Mouse (Mus musculus) embryonic fibroblast, embryonic 13.5 days (primary cell): ENCODE data around the gene Sart1. TPM values are rescaled to one million over a fixed set of nuclear protein-coding genes. Genes with fewer than 3 reads are reported as not detected.
"Not testable (repeated sequence)": the region's sequence is repeated elsewhere in the genome, so short reads cannot be mapped to it uniquely, and the experiment has no call there.

ENCODE experiments used
- H3K27ac ChIP-seq: 2 replicates; pipeline ENCODE4 v1.5.1; 2012; ENCODE audit warnings: low read length, control low read depth, inconsistent platforms; ENCODE audit not compliant: insufficient read depth
- H3K4me1 ChIP-seq: 2 replicates; pipeline ENCODE4 v1.6.1; 2011; ENCODE audit warnings: low read length; ENCODE audit not compliant: control insufficient read depth, insufficient read depth
- H3K4me3 ChIP-seq: 2 replicates; pipeline ENCODE4 v1.5.1; 2011; ENCODE audit warnings: mild to moderate bottlenecking, control low read depth, low read length; ENCODE audit not compliant: insufficient read depth
- CTCF ChIP-seq: IDR thresholded peaks from 2 replicates; pipeline ENCODE4 v1.5.1; 2011; ENCODE audit warnings: mild to moderate bottlenecking, control low read depth, low read length, moderate library complexity, borderline replicate concordance; ENCODE audit not compliant: insufficient read depth
- POLR2A ChIP-seq: IDR thresholded peaks from 2 replicates; pipeline ENCODE4 v1.6.1; 2011; ENCODE audit warnings: low read depth, mild to moderate bottlenecking, control low read depth, low read length, moderate library complexity
- polyA plus RNA-seq: library from polyadenylated mRNA; stranded (reverse); fragments of >200 nt; gene quantifications from 2 replicates; pipeline ENCODE4 v1.2.4, GENCODE M21; 2011; ENCODE audit warnings: low read depth; ENCODE audit not compliant: missing spikeins, insufficient read length

Sart1 gene
- polyA plus RNA-seq, 1 experiment = 34.7 TPM

DNA sequence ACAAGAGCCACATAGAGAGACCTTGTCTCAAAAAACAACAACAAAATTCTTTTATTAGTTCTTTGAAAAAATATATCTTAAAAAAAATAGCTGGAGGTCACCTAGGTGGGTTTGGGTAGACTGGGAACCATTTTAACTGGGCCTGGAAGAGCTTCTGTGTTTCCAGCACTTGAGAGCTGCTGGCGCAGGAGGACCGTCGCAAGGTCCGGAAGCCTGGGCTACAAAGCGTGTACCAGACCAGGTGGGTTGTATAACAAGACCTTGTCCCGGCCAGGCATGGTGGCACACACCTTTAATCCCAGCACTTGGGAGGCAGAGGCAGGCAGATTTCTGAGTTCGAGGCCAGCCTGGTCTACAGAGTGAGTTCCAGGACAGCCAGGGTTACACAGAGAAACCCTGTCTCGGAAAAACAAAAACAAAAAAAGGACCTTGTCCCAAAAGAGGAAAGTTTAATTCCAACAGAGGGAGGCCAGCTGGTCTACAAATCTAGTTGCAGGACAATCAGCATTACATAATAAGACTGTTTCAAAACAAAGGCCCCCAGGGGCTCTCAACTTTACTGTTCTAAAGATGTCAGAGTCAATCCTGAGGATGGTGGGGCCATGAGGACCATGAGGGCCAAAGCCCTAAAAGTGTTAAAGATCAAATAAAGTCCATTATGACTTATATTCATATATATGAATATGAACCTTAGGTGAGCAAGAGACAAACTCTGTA is 30.4 kb upstream of the Sart1 start:
- no peak for TF ChIP-seq CTCF
- no peak for TF ChIP-seq POLR2A
- H3K27ac ChIP-seq = no peak overlapping the region
- H3K4me1 ChIP-seq = no peaks in the 10 kb centered on the region
- H3K4me3 ChIP-seq = no peak overlapping the region

DNA sequence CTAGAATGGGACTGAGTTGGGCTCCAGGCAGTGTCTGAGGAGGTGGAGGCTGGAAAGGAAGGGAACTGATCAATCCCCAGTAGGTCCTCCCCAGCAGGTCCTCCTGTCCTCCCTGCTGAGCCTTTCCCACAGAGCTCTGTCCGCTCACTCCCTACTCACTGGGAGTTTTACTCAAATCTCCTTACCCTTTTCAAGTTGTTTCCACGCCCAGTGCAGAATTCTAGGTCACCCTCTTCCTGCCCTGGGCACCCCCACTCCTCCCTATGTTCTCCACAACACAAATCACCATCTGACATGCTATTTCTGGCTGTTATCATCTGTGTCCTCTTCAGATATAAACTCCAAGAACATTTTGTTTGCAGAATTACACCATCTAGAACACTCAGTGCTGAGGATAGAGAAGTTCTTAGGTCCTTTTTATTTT is 26.0 kb upstream of the Sart1 start:
- Histone ChIP-seq H3K4me3 (no peak overlapping the region), H3K27ac (no peak overlapping the region), H3K4me1 (no peaks in the 10 kb centered on the region)
- TF ChIP-seq POLR2A (no peak), CTCF (no peak)

DNA sequence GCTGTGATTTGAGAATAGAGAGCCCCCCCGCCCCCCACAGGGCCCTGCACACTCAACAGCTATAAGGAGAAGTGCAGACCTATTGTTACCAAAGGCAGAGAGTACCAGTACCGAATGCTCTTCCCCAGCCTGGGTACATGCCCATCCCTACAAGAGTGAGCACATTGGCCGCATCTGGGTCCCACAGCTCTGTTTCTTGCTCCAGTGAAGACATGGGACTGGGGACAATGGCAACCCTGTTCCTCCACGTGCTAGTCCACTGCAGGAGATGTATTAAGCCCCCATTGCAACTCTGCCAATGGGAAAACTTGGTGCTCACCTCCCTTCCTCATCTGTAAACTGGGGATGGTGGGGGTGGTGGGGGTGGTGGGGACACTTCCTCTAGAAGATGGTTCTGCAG is 25.3 kb upstream of the Sart1 start:
- Histone ChIP-seq H3K4me3 (no peak overlapping the region), H3K27ac (no peak overlapping the region), H3K4me1 (no peaks in the 10 kb centered on the region)
- TF ChIP-seq POLR2A (no peak), CTCF (no peak)

DNA sequence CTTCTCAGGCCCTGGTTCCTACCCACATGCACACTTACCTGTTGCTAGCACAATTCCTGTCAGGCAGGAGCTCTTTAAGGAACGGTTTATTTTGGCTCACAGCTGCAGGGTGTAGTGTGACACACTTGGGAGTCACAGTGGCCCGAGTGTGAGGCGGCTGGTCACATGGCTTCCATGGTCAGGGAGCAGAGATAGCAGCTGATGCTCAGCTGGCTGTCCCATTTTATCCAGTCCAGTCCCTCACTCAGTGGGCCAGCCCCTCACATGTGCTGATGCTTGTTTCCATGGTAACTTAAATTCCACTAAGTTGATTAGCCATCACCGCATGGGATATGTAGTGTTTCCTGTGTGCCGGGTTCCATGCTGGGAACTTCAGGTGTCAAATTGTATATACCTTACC is 23.5 kb upstream of the Sart1 start:
- TF ChIP-seq CTCF (no peak), POLR2A (no peak)
- Histone ChIP-seq H3K4me1 (no peaks in the 10 kb centered on the region), H3K27ac (no peak overlapping the region)

DNA sequence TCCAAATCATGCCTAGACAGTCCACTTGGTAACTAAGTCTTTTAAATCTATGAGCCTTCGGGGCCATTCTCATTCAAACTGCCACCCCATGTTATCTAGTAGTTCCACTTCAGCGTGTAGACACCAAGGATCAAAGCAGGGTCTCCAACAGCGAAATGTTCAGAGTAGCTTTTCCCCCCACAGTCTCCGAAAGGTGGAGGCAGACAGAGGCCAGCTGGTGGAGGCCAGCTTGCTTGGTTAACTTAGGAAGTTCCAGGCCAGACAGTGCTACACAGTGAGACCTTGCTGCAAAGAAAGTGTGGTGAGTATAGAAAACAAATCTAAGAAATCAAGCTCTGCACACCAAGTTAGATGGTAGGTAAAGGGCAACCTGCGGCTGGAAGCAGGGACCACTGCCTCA is 22.1 kb upstream of the Sart1 start:
- peaks cover 4% of the 10 kb centered on the region; the same call in 1 of the 2 replicates for H3K4me1 ChIP-seq
- no peak overlapping the region for H3K4me3 ChIP-seq
- no peak for TF ChIP-seq CTCF
- no peak for TF ChIP-seq POLR2A
- no peak overlapping the region for H3K27ac ChIP-seq

More for the DNA sequence above, 23.5 kb upstream of the Sart1 start:
- H3K4me3 ChIP-seq = no peak overlapping the region

DNA sequence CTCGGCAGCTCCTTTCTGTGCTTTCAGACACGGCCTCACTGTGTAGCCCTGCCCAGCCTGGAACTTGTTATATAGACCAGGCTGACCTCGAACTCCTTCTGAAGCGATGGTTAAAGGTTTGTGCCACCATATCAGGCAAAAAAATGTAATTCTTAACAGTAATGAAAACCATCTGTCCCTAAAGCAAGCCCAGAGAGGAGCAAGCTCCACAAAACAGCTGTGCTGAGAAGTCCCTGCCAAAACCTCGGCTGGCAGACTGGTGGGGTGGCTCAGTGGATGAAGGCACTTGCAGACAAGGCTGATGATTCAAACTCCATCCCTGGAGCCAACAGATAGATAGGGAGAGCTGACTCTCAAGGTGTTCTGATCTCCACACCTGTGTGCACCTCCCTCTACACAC is 20.6 kb upstream of the Sart1 start:
- Histone ChIP-seq H3K4me3 (no peak overlapping the region), H3K4me1 (peaks cover 4% of the 10 kb centered on the region; the same call in 1 of the 2 replicates), H3K27ac (no peak overlapping the region)
- TF ChIP-seq POLR2A (no peak), CTCF (no peak)

DNA sequence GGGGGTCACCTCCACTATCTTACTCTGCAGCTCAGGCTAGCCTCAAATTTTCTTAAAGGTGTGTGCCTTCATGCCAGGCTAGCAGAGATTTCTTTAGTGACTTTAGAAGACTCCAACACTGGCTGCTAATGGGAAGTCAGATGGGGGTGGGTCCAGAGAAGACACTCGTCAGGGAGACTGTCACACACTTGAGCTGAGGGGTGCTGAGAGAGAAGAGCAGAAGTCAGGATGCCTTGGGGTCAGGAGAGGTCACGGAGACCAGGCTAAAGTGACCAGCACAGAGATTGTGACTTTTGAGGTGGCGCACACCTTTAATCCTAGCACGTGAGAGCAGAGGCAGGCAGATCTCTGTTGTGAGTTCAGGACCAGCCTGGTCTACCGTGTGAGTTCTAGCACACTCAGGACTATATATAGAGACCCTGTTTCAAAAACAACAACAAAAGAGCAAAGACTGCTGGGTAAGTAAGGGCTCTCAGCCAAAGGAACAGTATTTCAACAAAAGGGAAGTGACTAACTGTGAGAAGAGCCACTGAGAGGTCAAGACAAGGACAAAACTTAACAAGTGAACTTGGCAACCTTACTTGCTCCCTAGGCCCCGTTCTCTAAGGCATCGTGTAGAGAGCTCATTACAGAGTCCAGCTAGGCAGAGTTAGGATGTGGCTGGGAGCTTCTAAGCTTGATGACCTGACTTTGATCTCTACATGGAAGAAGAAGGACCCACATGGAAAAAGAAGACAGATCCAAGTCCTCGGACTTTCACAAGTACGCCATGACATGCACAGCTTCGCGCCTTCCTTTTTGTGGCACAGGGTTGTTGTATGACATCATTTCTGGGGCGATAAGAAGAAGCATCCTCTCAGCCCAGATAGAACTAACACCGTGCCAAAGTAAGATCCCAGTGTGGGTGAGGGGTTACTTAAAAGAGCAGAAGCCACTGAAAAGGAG is 19.8 kb upstream of the Sart1 start:
- Histone ChIP-seq H3K4me3 (no peak overlapping the region), H3K27ac (no peak overlapping the region), H3K4me1 (peaks cover 4% of the 10 kb centered on the region; the same call in 1 of the 2 replicates)

DNA sequence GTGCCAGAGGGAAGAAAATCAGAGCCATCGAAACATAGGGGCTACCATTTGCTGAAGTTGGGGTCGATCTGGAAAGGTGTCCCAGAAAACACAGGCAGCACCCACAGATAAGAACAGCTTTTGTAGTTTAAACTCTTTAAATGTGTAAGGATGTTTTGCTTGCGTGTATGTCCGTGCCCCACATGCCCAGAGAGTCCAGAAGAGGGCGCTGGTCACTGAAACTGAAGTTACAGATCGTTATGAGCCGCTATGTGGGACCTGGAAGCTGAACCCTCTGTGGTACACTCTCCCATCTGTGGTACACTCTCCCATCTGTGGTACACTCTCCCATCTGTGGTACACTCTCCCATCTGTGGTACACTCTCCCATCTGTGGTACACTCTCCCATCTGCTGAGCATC is 18.6 kb upstream of the Sart1 start:
- H3K4me1 ChIP-seq = peaks cover 4% of the 10 kb centered on the region; the same call in 1 of the 2 replicates
- TF ChIP-seq POLR2A (no peak), CTCF (peak; percentile 57; the same call in 1 of the 2 replicates)
- H3K4me3 ChIP-seq = peak overlapping the region; percentile 65
- peak overlapping the region; percentile 66 for H3K27ac ChIP-seq

More for the DNA sequence above, 19.8 kb upstream of the Sart1 start:
- TF ChIP-seq CTCF (no peak), POLR2A (no peak)

DNA sequence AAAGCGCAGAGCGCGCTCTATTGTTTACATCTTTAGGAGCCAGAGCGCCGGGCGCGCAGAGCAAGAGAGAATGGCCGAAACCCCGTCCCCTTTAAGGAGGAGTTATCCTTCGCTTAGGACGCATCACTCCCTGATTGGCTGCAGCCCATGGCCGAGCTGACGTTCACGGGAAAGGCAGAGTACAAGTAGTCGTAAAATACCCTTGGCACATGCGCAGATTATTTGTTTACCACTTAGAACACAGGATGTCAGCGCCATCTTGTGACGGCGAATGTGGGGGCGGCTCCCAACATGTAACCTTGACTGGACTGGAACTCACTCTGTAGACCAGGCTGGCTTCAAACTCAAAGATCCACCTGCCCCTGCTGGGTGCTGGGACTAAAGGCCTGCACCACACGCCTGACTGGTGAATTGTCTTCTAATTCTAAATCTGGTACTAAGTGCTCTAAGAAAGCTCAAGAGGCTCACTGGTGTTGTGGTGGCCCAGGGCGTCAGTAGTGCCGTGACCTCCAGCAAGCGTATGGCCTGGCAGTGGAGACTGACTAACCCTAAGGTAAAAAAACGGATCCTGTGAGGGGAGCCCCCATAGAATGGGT is 18.1 kb upstream of the Sart1 start:
- H3K4me1 ChIP-seq = not testable (repeated sequence)
- Histone ChIP-seq H3K27ac (peak overlapping the region; percentile 66), H3K4me3 (peak overlapping the region; percentile 65)
- TF ChIP-seq POLR2A = peak; percentile 46; the same call in 1 of the 2 replicates

DNA sequence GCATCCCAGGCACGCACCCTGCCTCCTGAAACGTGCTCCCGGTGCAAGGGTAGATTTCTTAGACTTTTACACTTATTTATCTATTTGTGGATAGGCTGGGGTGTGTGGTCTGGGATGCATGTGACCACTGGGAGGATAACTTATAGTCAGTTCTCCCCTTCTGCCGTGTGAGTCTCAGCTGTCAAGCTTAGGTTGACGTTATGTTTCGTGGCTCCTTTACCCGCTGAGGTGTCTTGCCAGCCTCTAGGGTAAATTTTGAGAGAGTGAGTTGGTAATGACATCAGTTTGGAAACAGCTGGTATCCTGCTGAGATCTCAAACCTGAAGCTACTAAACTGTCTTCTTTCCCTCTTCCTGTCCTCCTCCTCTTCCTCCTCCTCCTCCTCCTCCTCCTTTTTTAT is 17.4 kb upstream of the Sart1 start:
- TF ChIP-seq POLR2A (no peak), CTCF (no peak)
- Histone ChIP-seq H3K4me3 (peak overlapping the region; percentile 40), H3K4me1 (peaks cover 4% of the 10 kb centered on the region; the same call in 1 of the 2 replicates), H3K27ac (no peak overlapping the region)
